Mouse (Mus musculus): ENCODE results near the gene Jmjd6. TPM values are rescaled to one million over a fixed set of nuclear protein-coding genes. Genes with fewer than 3 reads are reported as not detected.

Gene Jmjd6
- total and polyA plus RNA-seq, 3 experiments, result 106 to 116 (median 109) TPM

GRCm38 (mm10) chr11:116823255-116823654 is 20.0 kb downstream of the Jmjd6 start:
- Histone ChIP-seq H3K27me3 (replicated peaks) (no peaks in the 10 kb centered on the region), H3K9me3 (replicated peaks; ENCODE audit: low read length) (no peaks in the 10 kb centered on the region), H3K79me2 (replicated peaks; ENCODE audit: control insufficient read depth, extremely low read depth, insufficient read depth, poor library complexity, severe bottlenecking) (no peaks in the 10 kb centered on the region), H3K4me1 (ENCODE audit: control insufficient read depth in 1 of 2, insufficient read depth in 2 of 2) (no peaks in the 10 kb centered on the region), H3K4me2 (ENCODE audit: insufficient read depth, low read depth, poor library complexity, severe bottlenecking) (no peak overlapping the region), H3K4me3 (replicated peaks in 1 of 3; ENCODE audit: low read depth in 2 of 3, low read length in 2 of 3, poor library complexity in 1 of 3) (no peak overlapping the region), H3K9ac (ENCODE audit: insufficient read depth, low read depth) (no peak overlapping the region), H3K36me3 (replicated peaks in 1 of 2; ENCODE audit: control insufficient read depth in 1 of 2, insufficient read depth in 1 of 2, low read length in 1 of 2) (no peaks in the 10 kb centered on the region), H3K27ac (ENCODE audit: insufficient read depth, low read depth) (no peak overlapping the region)
- dilution Hi-C loops (cut with MboI; ENCODE audit: extremely low pct_ligation_motif_present, extremely low pct_unique_long_range_greater_than_20kb, low sequenced_read_pairs) (no loop called here), in situ Hi-C loops (cut with MboI; ENCODE audit: low pct_ligation_motif_present, low pct_unique_long_range_greater_than_20kb, low sequenced_read_pairs) (no loop called here)
- no peak for DNase-seq (ENCODE audit: extremely low read depth)
- TF ChIP-seq ZMIZ1 (IDR thresholded peaks at IDR 0.05; ENCODE audit: low read depth, low read length), result no peak
- no peak for TF ChIP-seq MXI1 (IDR thresholded peaks at IDR 0.05; ENCODE audit: low read depth, low read length)
- no peak for TF ChIP-seq NRF1 (IDR thresholded peaks at IDR 0.05; ENCODE audit: low read depth, low read length)
- TF ChIP-seq E2F4 (IDR thresholded peaks at IDR 0.05; ENCODE audit: insufficient replicate concordance, low read depth, low read length), result no peak
- TF ChIP-seq USF1 (IDR thresholded peaks at IDR 0.05; ENCODE audit: low read depth, low read length), result no peak
- TF ChIP-seq ZKSCAN1 (IDR thresholded peaks at IDR 0.05; ENCODE audit: borderline replicate concordance, low read depth, low read length), result no peak
- TF ChIP-seq ZC3H11A (IDR thresholded peaks at IDR 0.05; ENCODE audit: low read depth, low read length), result no peak
- TF ChIP-seq JUN (IDR thresholded peaks at IDR 0.05; ENCODE audit: insufficient read depth, low read depth, low read length), result no peak
- TF ChIP-seq POLR2AphosphoS2 (IDR thresholded peaks at IDR 0.05; ENCODE audit: low read depth, low read length), result no peak
- no peak for TF ChIP-seq BHLHE40 (IDR thresholded peaks at IDR 0.05; ENCODE audit: low read depth, low read length)
- TF ChIP-seq TBP (conservative IDR thresholded peaks at IDR 0.05; ENCODE audit: low read depth, low read length), result no peak
- no peak for TF ChIP-seq USF2 (conservative IDR thresholded peaks at IDR 0.05; ENCODE audit: low read depth, low read length)
- no peak for TF ChIP-seq JUND (conservative IDR thresholded peaks at IDR 0.05; ENCODE audit: low read depth, low read length)

- no peaks in the 10 kb centered on the region for H3K9me3 ChIP-seq (replicated peaks; ENCODE audit: low read length)
- dilution Hi-C loops (cut with MboI; ENCODE audit: extremely low pct_ligation_motif_present, extremely low pct_unique_long_range_greater_than_20kb, low sequenced_read_pairs) (no loop called here), in situ Hi-C loops (cut with MboI; ENCODE audit: low pct_ligation_motif_present, low pct_unique_long_range_greater_than_20kb, low sequenced_read_pairs) (no loop called here)
- TF ChIP-seq IRF4 (IDR thresholded peaks at IDR 0.05; ENCODE audit: low read depth, low read length) (no peak), ELF1 (IDR thresholded peaks at IDR 0.05; ENCODE audit: low read depth, low read length) (no peak), CHD1 (IDR thresholded peaks at IDR 0.05; ENCODE audit: low read depth, low read length) (no peak), SMC3 (IDR thresholded peaks at IDR 0.05; ENCODE audit: low read depth, low read length) (no peak), BHLHE40 (IDR thresholded peaks at IDR 0.05; ENCODE audit: low read depth, low read length) (no peak), ZNF384 (IDR thresholded peaks at IDR 0.05; ENCODE audit: low read depth, low read length) (no peak), MYC (IDR thresholded peaks at IDR 0.05; ENCODE audit: low read depth, low read length) (no peak), NRF1 (IDR thresholded peaks at IDR 0.05; ENCODE audit: low read depth, low read length) (no peak), EP300 (IDR thresholded peaks at IDR 0.05; ENCODE audit: low read length) (no peak), MXI1 (IDR thresholded peaks at IDR 0.05; ENCODE audit: low read depth, low read length) (no peak), JUND (conservative IDR thresholded peaks at IDR 0.05; ENCODE audit: low read depth, low read length) (no peak), HCFC1 (IDR thresholded peaks at IDR 0.05; ENCODE audit: low read depth, low read length) (no peak), ZMIZ1 (IDR thresholded peaks at IDR 0.05; ENCODE audit: low read depth, low read length) (no peak), CHD2 (IDR thresholded peaks at IDR 0.05; ENCODE audit: low read length) (no peak), SIN3A (IDR thresholded peaks at IDR 0.05; ENCODE audit: low read length) (no peak), UBTF (IDR thresholded peaks at IDR 0.05; ENCODE audit: low read depth, low read length) (no peak)
- no peaks in the 10 kb centered on the region for H3K27me3 ChIP-seq (replicated peaks)
- H3K9ac ChIP-seq (ENCODE audit: insufficient read depth, low read depth), result no peak overlapping the region
- H3K4me2 ChIP-seq (ENCODE audit: insufficient read depth, low read depth, poor library complexity, severe bottlenecking), result no peak overlapping the region
- H3K4me1 ChIP-seq (ENCODE audit: control insufficient read depth in 1 of 2, insufficient read depth in 2 of 2), result 0 out of 4 replicates have a peak, but pooled peaks cover 0 to 2% of the 10 kb centered on the region in 2 experiments
- no peak for DNase-seq (ENCODE audit: extremely low read depth)
- H3K79me2 ChIP-seq (replicated peaks; ENCODE audit: control insufficient read depth, extremely low read depth, insufficient read depth, poor library complexity, severe bottlenecking), result no peaks in the 10 kb centered on the region
- no peak overlapping the region for H3K27ac ChIP-seq (ENCODE audit: insufficient read depth, low read depth)
- H3K4me3 ChIP-seq (replicated peaks in 1 of 3; ENCODE audit: low read depth in 2 of 3, low read length in 2 of 3, poor library complexity in 1 of 3), result no peak overlapping the region
- H3K36me3 ChIP-seq (replicated peaks in 1 of 2; ENCODE audit: control insufficient read depth in 1 of 2, insufficient read depth in 1 of 2, low read length in 1 of 2), result no peaks in the 10 kb centered on the region
Measured at GRCm38 (mm10) chr11:116822626-116823025, 20.6 kb downstream of the Jmjd6 start.

All from CH12.LX (cell line).